In the genomic region with DNA sequence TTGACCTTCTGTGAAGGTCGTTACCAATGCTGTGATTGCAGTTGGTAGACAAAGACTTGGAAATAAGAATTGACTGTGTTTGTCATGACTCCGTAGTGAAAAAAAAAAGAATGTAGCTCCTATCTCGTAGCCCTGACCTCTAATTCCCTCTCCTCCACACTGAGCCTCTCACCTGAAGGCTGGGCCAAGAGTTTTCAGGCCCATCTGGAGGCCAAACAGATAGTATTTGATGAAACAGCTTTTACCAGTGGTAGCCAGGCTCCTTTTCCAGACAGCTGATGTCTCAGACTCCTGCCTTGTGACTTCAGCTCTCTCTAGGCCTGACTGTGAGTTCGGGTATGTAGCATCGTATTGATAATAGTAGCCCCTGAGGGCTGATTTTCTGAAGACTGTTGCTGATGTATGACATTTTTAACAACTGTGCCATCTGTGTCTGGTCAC, we compare ENCODE assay signal across 16 mouse cellular contexts. TPM values are rescaled to one million over a fixed set of nuclear protein-coding genes. Genes with fewer than 3 reads are reported as not detected.
DNase-seq lines count a peak whose midpoint lies in the region; ATAC-seq and TF ChIP-seq lines count a peak whose summit lies in the region.
"Had no signal": no experiment of that assay in that cellular context is flagged by ENCODE, and none has a peak within 500 bp of the region (broad histone marks: within the 10 kb centered on the region; RNA-seq: fewer than 3 reads in every experiment).

No protein-coding gene starts in this region.

- no peaks in the 10 kb centered on the region for H3K27me3 ChIP-seq in forebrain, embryonic 14.5 days (replicated peaks; ENCODE audit: control insufficient read depth, insufficient read depth, low read length)
- H3K27me3 ChIP-seq in forebrain, embryonic 11.5 days (ENCODE audit: control insufficient read depth, insufficient read depth, low read length), result no peaks in the 10 kb centered on the region
- H3K27me3 ChIP-seq in hindbrain, embryonic 15.5 days, result no peaks in the 10 kb centered on the region
- no peaks in the 10 kb centered on the region for H3K27me3 ChIP-seq in hindbrain, embryonic 12.5 days
- no peaks in the 10 kb centered on the region for H3K27me3 ChIP-seq in forebrain, embryonic 16.5 days (replicated peaks; ENCODE audit: control insufficient read depth, insufficient read depth, low read length)
- no peaks in the 10 kb centered on the region for H3K27me3 ChIP-seq in kidney, adult 2 months (replicated peaks; ENCODE audit: control insufficient read depth, insufficient read depth, low read length)
- H3K27me3 ChIP-seq: liver, embryonic 13.5 days; midbrain, embryonic 12.5 days had no signal

- TF ChIP-seq CTCF in kidney, adult 2 months (conservative IDR thresholded peaks at IDR 0.05; ENCODE audit: insufficient read depth, insufficient read length, low read depth, low read length), result no peak

- TF ChIP-seq POLR2A in kidney, adult 2 months (IDR thresholded peaks at IDR 0.05; ENCODE audit: low read depth, low read length), result no peak

- peaks cover 8% of the 10 kb centered on the region for H3K4me1 ChIP-seq in forebrain, embryonic 14.5 days (ENCODE audit: control insufficient read depth, insufficient read depth, low read length)
- H3K4me1 ChIP-seq in forebrain, embryonic 11.5 days (replicated peaks; ENCODE audit: control insufficient read depth, insufficient read depth, low read length), result no peaks in the 10 kb centered on the region
- peaks cover 12% of the 10 kb centered on the region for H3K4me1 ChIP-seq in hindbrain, embryonic 15.5 days (replicated peaks)
- peaks cover 9% of the 10 kb centered on the region; the same call in 1 of the 2 replicates for H3K4me1 ChIP-seq in hindbrain, embryonic 12.5 days
- H3K4me1 ChIP-seq in forebrain, embryonic 16.5 days (replicated peaks; ENCODE audit: control insufficient read depth, insufficient read depth, low read length), result peaks cover 17% of the 10 kb centered on the region
- H3K4me1 ChIP-seq in kidney, adult 2 months (ENCODE audit: control insufficient read depth, insufficient read depth, low read length), result no peaks in the 10 kb centered on the region; the same call in 1 of the 2 replicates

- peak overlapping the region; percentile 89 for H3K27ac ChIP-seq in forebrain, embryonic 14.5 days (ENCODE audit: low read depth, low read length)
- H3K27ac ChIP-seq in forebrain, embryonic 11.5 days (ENCODE audit: low read depth, low read length), result no peak overlapping the region
- H3K27ac ChIP-seq in hindbrain, embryonic 15.5 days (replicated peaks), result peak overlapping the region; percentile 66
- no peak overlapping the region for H3K27ac ChIP-seq in hindbrain, embryonic 12.5 days
- peak overlapping the region; percentile 86 for H3K27ac ChIP-seq in forebrain, embryonic 16.5 days (ENCODE audit: low read length)
- H3K27ac ChIP-seq in kidney, adult 2 months (ENCODE audit: insufficient read depth, low read depth, low read length), result no peak overlapping the region
- H3K27ac ChIP-seq: liver, embryonic 13.5 days; midbrain, embryonic 12.5 days had no signal

- no peaks in the 10 kb centered on the region for H3K9me3 ChIP-seq in forebrain, embryonic 14.5 days (replicated peaks; ENCODE audit: control insufficient read depth, low read length)
- no peaks in the 10 kb centered on the region for H3K9me3 ChIP-seq in forebrain, embryonic 11.5 days (ENCODE audit: control insufficient read depth, low read length)
- H3K9me3 ChIP-seq in hindbrain, embryonic 15.5 days, result no peaks in the 10 kb centered on the region
- no peaks in the 10 kb centered on the region for H3K9me3 ChIP-seq in hindbrain, embryonic 12.5 days (replicated peaks)
- H3K9me3 ChIP-seq in forebrain, embryonic 16.5 days (ENCODE audit: control insufficient read depth, low read length), result no peaks in the 10 kb centered on the region
- H3K9me3 ChIP-seq: G1E; liver, embryonic 13.5 days; midbrain, embryonic 12.5 days had no signal

- peak; percentile 33; the same call in 1 of the 2 replicates for ATAC-seq in forebrain, embryonic 14.5 days
- no peak for ATAC-seq in forebrain, embryonic 11.5 days (replicated peaks; ENCODE audit: low FRiP score)
- ATAC-seq in hindbrain, embryonic 15.5 days (ENCODE audit: low FRiP score, low read depth), result 0 out of 2 replicates have a peak, but pooled peaks have one; percentile 35
- ATAC-seq in hindbrain, embryonic 12.5 days (ENCODE audit: low FRiP score), result no peak
- ATAC-seq in forebrain, embryonic 16.5 days, result peak; percentile 30; the same call in 1 of the 2 replicates

- no peak overlapping the region for H3K4me2 ChIP-seq in forebrain, embryonic 14.5 days (ENCODE audit: low read length)
- no peak overlapping the region for H3K4me2 ChIP-seq in forebrain, embryonic 11.5 days (ENCODE audit: low read depth, low read length, severe bottlenecking)
- no peak overlapping the region for H3K4me2 ChIP-seq in hindbrain, embryonic 15.5 days
- no peak overlapping the region for H3K4me2 ChIP-seq in hindbrain, embryonic 12.5 days (replicated peaks)
- 0 out of 2 replicates have a peak overlapping the region, but pooled peaks have one; percentile 14 for H3K4me2 ChIP-seq in forebrain, embryonic 16.5 days (ENCODE audit: low read length)
- H3K4me2 ChIP-seq: heart, embryonic 11.5 days; liver, embryonic 13.5 days; midbrain, embryonic 12.5 days had no signal

- DNase-seq in forebrain, embryonic 14.5 days (ENCODE audit: low spot score), result no peak
- no peak for DNase-seq in forebrain, embryonic 11.5 days (ENCODE audit: low spot score)
- peak; percentile 61 for DNase-seq in cerebellum, adult 11-12 months
- DNase-seq in right cerebral cortex, postnatal 36 days (ENCODE audit: low spot score in 2 of 2), result no peak
- no peak for DNase-seq in kidney, adult 2 months
- DNase-seq: B cell, adult 2 months; kidney, adult 18-20 months; liver, embryonic 13.5 days; lung, postnatal 10 days; thymus, adult 18-20 months had no signal

- 61% methylated on average over 5 of the region's 5 CpGs for WGBS in forebrain, embryonic 14.5 days
- WGBS in forebrain, embryonic 11.5 days, result 82% methylated on average over 5 of the region's 5 CpGs
- 66% methylated on average over 5 of the region's 5 CpGs for WGBS in hindbrain, embryonic 15.5 days
- WGBS in hindbrain, embryonic 12.5 days, result 78% methylated on average over 5 of the region's 5 CpGs
- WGBS in forebrain, embryonic 16.5 days, result 48% methylated on average over 5 of the region's 5 CpGs
- 82% methylated on average over 5 of the region's 5 CpGs for WGBS in kidney, adult 2 months

- H3K36me3 ChIP-seq in forebrain, embryonic 14.5 days (ENCODE audit: control insufficient read depth, insufficient read depth, low read length), result no peaks in the 10 kb centered on the region
- no peaks in the 10 kb centered on the region for H3K36me3 ChIP-seq in forebrain, embryonic 11.5 days (ENCODE audit: control insufficient read depth, insufficient read depth, low read length)
- H3K36me3 ChIP-seq in hindbrain, embryonic 15.5 days, result no peaks in the 10 kb centered on the region
- no peaks in the 10 kb centered on the region for H3K36me3 ChIP-seq in hindbrain, embryonic 12.5 days
- H3K36me3 ChIP-seq in forebrain, embryonic 16.5 days (ENCODE audit: control insufficient read depth, insufficient read depth), result no peaks in the 10 kb centered on the region
- H3K36me3 ChIP-seq in kidney, adult 2 months (ENCODE audit: control insufficient read depth, insufficient read depth, low read length), result no peaks in the 10 kb centered on the region
- H3K36me3 ChIP-seq: G1E; liver, embryonic 13.5 days; midbrain, embryonic 12.5 days had no signal

- no peak overlapping the region for H3K4me3 ChIP-seq in forebrain, embryonic 14.5 days (ENCODE audit: low read depth, low read length)
- no peak overlapping the region for H3K4me3 ChIP-seq in forebrain, embryonic 11.5 days (ENCODE audit: low read depth, low read length)
- H3K4me3 ChIP-seq in hindbrain, embryonic 15.5 days, result no peak overlapping the region
- H3K4me3 ChIP-seq in hindbrain, embryonic 12.5 days, result no peak overlapping the region
- H3K4me3 ChIP-seq in forebrain, embryonic 16.5 days (replicated peaks; ENCODE audit: low read length), result no peak overlapping the region
- H3K4me3 ChIP-seq in kidney, adult 2 months (ENCODE audit: insufficient read depth, low read depth, low read length), result no peak overlapping the region
- H3K4me3 ChIP-seq: liver, embryonic 13.5 days; midbrain, embryonic 12.5 days had no signal

- H3K9ac ChIP-seq in forebrain, embryonic 14.5 days (ENCODE audit: low read length), result no peak overlapping the region
- H3K9ac ChIP-seq in forebrain, embryonic 11.5 days (ENCODE audit: low read length), result no peak overlapping the region
- no peak overlapping the region for H3K9ac ChIP-seq in hindbrain, embryonic 15.5 days
- H3K9ac ChIP-seq in hindbrain, embryonic 12.5 days, result no peak overlapping the region
- 0 out of 2 replicates have a peak overlapping the region, but pooled peaks have one; percentile 7 for H3K9ac ChIP-seq in forebrain, embryonic 16.5 days (replicated peaks; ENCODE audit: low read depth, low read length)
- H3K9ac ChIP-seq: liver, embryonic 13.5 days; midbrain, embryonic 12.5 days had no signal

RNA-seq across cellular contexts. Expression of a gene that starts 45.7 kb away (rescaled TPM):
- polyA plus RNA-seq in forebrain, embryonic 14.5 days (2014; fragmentation: Nextera tagmentation; extraction: Ambion mirVana), result 16.5 and 20.7 TPM in 2 replicates
- 16.9 and 17.0 TPM in 2 replicates for polyA plus RNA-seq in forebrain, embryonic 11.5 days (2014; fragmentation: Nextera tagmentation; extraction: Ambion mirVana)
- 21.5 and 22.5 TPM in 2 replicates for polyA plus RNA-seq in hindbrain, embryonic 15.5 days (2015; fragmentation: Nextera tagmentation; extraction: Ambion mirVana)
- polyA plus RNA-seq in hindbrain, embryonic 12.5 days (2016; fragmentation: Nextera tagmentation; extraction: Ambion mirVana), result 23.3 and 26.9 TPM in 2 replicates
- 24.4 and 27.8 TPM in 2 replicates for polyA plus RNA-seq in forebrain, embryonic 16.5 days (2015; fragmentation: Nextera tagmentation; extraction: Ambion mirVana)
- 4.0 TPM in 2 replicates for polyA plus RNA-seq in kidney, adult 2 months (2012; rRNA removed)

Comparison
In these comparisons a context has a peak if more than half of its experiments do, and no peak if none do; other contexts are left out.
1. ATAC-seq: peak in forebrain, embryonic 14.5 days (single experiment), hindbrain, embryonic 15.5 days (single experiment) and forebrain, embryonic 16.5 days (single experiment); none in forebrain, embryonic 11.5 days (single experiment) and hindbrain, embryonic 12.5 days (single experiment).
2. H3K27ac ChIP-seq: peak in forebrain, embryonic 14.5 days (single experiment), hindbrain, embryonic 15.5 days (single experiment) and forebrain, embryonic 16.5 days (single experiment); none in forebrain, embryonic 11.5 days (single experiment), hindbrain, embryonic 12.5 days (single experiment) and kidney, adult 2 months (single experiment).